Mouse (Mus musculus) kidney, postnatal 0 days (tissue): ENCODE measurements around the gene 1700056E22Rik. TPM values are rescaled to one million over a fixed set of nuclear protein-coding genes. Genes with fewer than 3 reads are reported as not detected.

Experiments used
- ATAC-seq: fragments of 200-750 bp; cut with Nextera tagmentation; replicated peaks from 2 replicates; pipeline ENCODE4 v1.8.0; 2017; ENCODE audit warnings: low read depth, moderate number of reproducible peaks, moderate TSS enrichment, moderate library complexity; ENCODE audit not compliant: low FRiP score
- DNase-seq: peaks from one replicate; pipeline ENCODE4 v3.0.0-alpha.2; 2016; ENCODE audit warnings: low spot score
- H3K27ac ChIP-seq: fragments of 300-500 bp; sonication (generic); 2 replicates; pipeline ENCODE4 v1.5.1; 2014; ENCODE audit warnings: mild to moderate bottlenecking
- H3K27me3 ChIP-seq: fragments of 300-500 bp; sonication (generic); 2 replicates; pipeline ENCODE4 v1.6.1; 2014; ENCODE audit warnings: low read length, mixed read lengths; ENCODE audit not compliant: insufficient read depth
- H3K36me3 ChIP-seq: fragments of 300-500 bp; sonication (generic); 2 replicates; pipeline ENCODE4 v1.6.1; 2014; ENCODE audit warnings: low read length, mixed read lengths; ENCODE audit not compliant: insufficient read depth
- H3K4me1 ChIP-seq: fragments of 300-500 bp; sonication (generic); replicated peaks from 2 replicates; pipeline ENCODE4 v1.6.1; 2014; ENCODE audit warnings: antibody characterized with exemption, low read length, mixed read lengths; ENCODE audit not compliant: insufficient read depth
- H3K4me2 ChIP-seq: fragments of 300-500 bp; sonication (generic); 2 replicates; pipeline ENCODE4 v1.6.1; 2014; ENCODE audit warnings: mild to moderate bottlenecking, low read length, moderate library complexity, mixed read lengths
- H3K4me3 ChIP-seq: fragments of 300-500 bp; sonication (generic); replicated peaks from 2 replicates; pipeline ENCODE4 v1.5.1; 2014; ENCODE audit warnings: low read depth, low read length
- H3K9ac ChIP-seq: fragments of 300-500 bp; sonication (generic); 2 replicates; pipeline ENCODE4 v1.6.1; 2014; ENCODE audit warnings: low read depth, low read length
- H3K9me3 ChIP-seq: fragments of 300-500 bp; sonication (generic); replicated peaks from 2 replicates; pipeline ENCODE4 v1.6.1; 2016; ENCODE audit warnings: low read length, inconsistent platforms, mixed read lengths
- CTCF ChIP-seq: IDR thresholded peaks from 2 replicates; pipeline ENCODE4 v1.5.1; 2016; ENCODE audit warnings: antibody characterized with exemption, low read depth, mild to moderate bottlenecking, moderate library complexity
- WGBS: fragments of 180-500 bp; shearing (Covaris S2); extraction: QIAGEN DNeasy Blood & Tissue Kit; methylation state at CpG from one replicate; pipeline ENCODE4 v1.1.7; 2014; 5-methylcytosine and 5-hydroxymethylcytosine counted together
- polyA plus RNA-seq: library from polyadenylated mRNA; unstranded; fragments of >200 nt; fragmentation: Nextera tagmentation; extraction: Ambion mirVana; gene quantifications from 2 replicates; pipeline ENCODE4 v1.2.1, GENCODE M21; 2015

The 1700056E22Rik gene
- polyA plus RNA-seq, 1 experiment from 2014 or later, result 2.3 TPM

GRCm38 (mm10) chr1:184068971-184069370 lies 34.9 kb upstream of the 1700056E22Rik start:
- TF ChIP-seq CTCF, result no peak
- Histone ChIP-seq H3K9me3 (no peaks in the 10 kb centered on the region), H3K4me2 (no peak overlapping the region), H3K4me1 (no peaks in the 10 kb centered on the region), H3K27me3 (no peaks in the 10 kb centered on the region), H3K4me3 (no peak overlapping the region), H3K9ac (no peak overlapping the region), H3K36me3 (0 out of 2 replicates have a peak, but pooled peaks cover under 1% of the 10 kb centered on the region), H3K27ac (no peak overlapping the region)
- DNase-seq (no peak), ATAC-seq (no peak)
- WGBS, result 96% methylated on average over 12 of the region's 12 CpGs

GRCm38 (mm10) chr1:184067704-184068558 lies 33.8 kb upstream of the 1700056E22Rik start:
- H3K4me2 ChIP-seq, result no peak overlapping the region
- H3K9me3 ChIP-seq, result no peaks in the 10 kb centered on the region
- H3K4me1 ChIP-seq, result no peaks in the 10 kb centered on the region

GRCm38 (mm10) chr1:184066460-184067287 lies 32.6 kb upstream of the 1700056E22Rik start:
- Histone ChIP-seq H3K4me1 (no peaks in the 10 kb centered on the region), H3K9ac (no peak overlapping the region), H3K27ac (no peak overlapping the region), H3K36me3 (no peaks in the 10 kb centered on the region), H3K27me3 (no peaks in the 10 kb centered on the region), H3K4me3 (no peak overlapping the region), H3K4me2 (no peak overlapping the region), H3K9me3 (no peaks in the 10 kb centered on the region)
- no peak for TF ChIP-seq CTCF
- ATAC-seq (no peak), DNase-seq (no peak)
- WGBS, result 72% methylated on average over 11 of the region's 11 CpGs

More at GRCm38 (mm10) chr1:184067704-184068558, 33.8 kb upstream of the 1700056E22Rik start:
- ATAC-seq (no peak), DNase-seq (no peak)
- no peaks in the 10 kb centered on the region for H3K27me3 ChIP-seq
- H3K36me3 ChIP-seq, result no peaks in the 10 kb centered on the region
- no peak overlapping the region for H3K9ac ChIP-seq
- 94% methylated on average over 18 of the region's 18 CpGs for WGBS
- H3K27ac ChIP-seq, result no peak overlapping the region
- no peak overlapping the region for H3K4me3 ChIP-seq
- TF ChIP-seq CTCF, result no peak

GRCm38 (mm10) chr1:184065589-184066361 lies 31.7 kb upstream of the 1700056E22Rik start:
- H3K9me3 ChIP-seq, result no peaks in the 10 kb centered on the region
- DNase-seq (no peak), ATAC-seq (no peak)
- no peak overlapping the region for H3K27ac ChIP-seq
- H3K4me1 ChIP-seq, result no peaks in the 10 kb centered on the region
- no peak overlapping the region for H3K4me3 ChIP-seq
- WGBS, result 93% methylated on average over 13 of the region's 13 CpGs
- no peaks in the 10 kb centered on the region for H3K27me3 ChIP-seq
- TF ChIP-seq CTCF, result no peak
- no peak overlapping the region for H3K9ac ChIP-seq
- no peak overlapping the region for H3K4me2 ChIP-seq
- no peaks in the 10 kb centered on the region for H3K36me3 ChIP-seq

DNA sequence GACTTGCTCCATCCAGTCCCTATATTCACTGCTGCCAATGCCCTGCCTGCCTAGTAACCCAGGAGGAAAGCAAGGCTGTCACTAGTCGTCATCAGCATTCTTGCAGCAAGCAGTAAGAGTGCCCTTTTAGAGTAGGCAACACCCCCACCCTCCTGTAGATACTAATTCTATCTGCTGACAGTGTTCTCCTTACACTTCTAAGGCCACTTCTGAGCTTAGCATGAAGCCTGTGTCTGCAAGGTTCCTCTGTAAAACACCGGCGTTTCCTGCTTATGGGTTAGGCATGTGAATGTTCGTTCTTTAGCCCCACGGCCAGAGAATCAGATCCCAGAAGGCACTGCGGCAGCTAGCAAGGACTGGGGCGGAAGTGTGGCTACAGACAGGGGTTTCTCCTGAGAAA lies 30.2 kb upstream of the 1700056E22Rik start:
- no peak for TF ChIP-seq CTCF
- Histone ChIP-seq H3K9ac (no peak overlapping the region), H3K27me3 (no peaks in the 10 kb centered on the region), H3K36me3 (no peaks in the 10 kb centered on the region), H3K27ac (no peak overlapping the region), H3K4me1 (no peaks in the 10 kb centered on the region), H3K4me2 (no peak overlapping the region), H3K4me3 (no peak overlapping the region), H3K9me3 (no peaks in the 10 kb centered on the region)
- DNase-seq (no peak), ATAC-seq (no peak)
- 81% methylated on average over 7 of the region's 7 CpGs for WGBS

DNA sequence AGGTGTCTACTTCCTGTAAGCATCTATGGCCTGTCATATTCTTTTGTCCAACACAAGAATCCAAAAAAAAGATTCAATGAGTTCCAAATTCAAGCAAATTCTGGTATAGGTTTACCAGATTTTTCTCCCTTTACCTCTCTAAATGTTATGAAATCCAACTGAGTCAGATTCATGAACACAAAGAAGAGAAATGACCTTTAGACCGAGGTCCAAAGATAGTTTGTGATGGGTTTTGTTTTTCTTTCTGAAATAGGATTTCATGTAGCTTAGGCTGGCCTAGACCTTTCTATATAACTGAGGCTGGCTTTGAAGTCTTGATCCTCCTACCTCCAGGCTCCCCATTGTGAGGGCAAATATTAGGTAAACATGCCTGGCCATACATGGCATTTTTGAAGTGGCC lies 27.8 kb upstream of the 1700056E22Rik start:
- DNase-seq, result no peak
- H3K36me3 ChIP-seq, result no peaks in the 10 kb centered on the region
- no peak overlapping the region for H3K4me3 ChIP-seq
- H3K9me3 ChIP-seq, result no peaks in the 10 kb centered on the region
- TF ChIP-seq CTCF, result no peak
- no peak overlapping the region for H3K9ac ChIP-seq
- H3K4me1 ChIP-seq, result no peaks in the 10 kb centered on the region
- 89% methylated on average over 1 of the region's 1 CpGs for WGBS
- H3K27me3 ChIP-seq, result no peaks in the 10 kb centered on the region
- no peak for ATAC-seq
- no peak overlapping the region for H3K4me2 ChIP-seq
- H3K27ac ChIP-seq, result no peak overlapping the region
